Mouse (Mus musculus) intestine, postnatal 0 days (tissue): ENCODE data around the gene Tshz2. TPM values are rescaled to one million over a fixed set of nuclear protein-coding genes. Genes with fewer than 3 reads are reported as not detected.
A peak's percentile ranks its signal among the peaks of the same experiment; 100 is the strongest.

ENCODE experiments used
- ATAC-seq: fragments of 200-750 bp; cut with Nextera tagmentation; 2 replicates; pipeline ENCODE4 v1.8.0; 2017; ENCODE audit warnings: mild to moderate bottlenecking, moderate TSS enrichment, moderate library complexity
- H3K27ac ChIP-seq: fragments of 300-500 bp; sonication (generic); 2 replicates; pipeline ENCODE4 v1.5.1; 2014; ENCODE audit warnings: mild to moderate bottlenecking, low read depth, low read length, moderate library complexity
- H3K27me3 ChIP-seq: fragments of 300-500 bp; sonication (generic); replicated peaks from 2 replicates; pipeline ENCODE4 v1.6.1; 2014; ENCODE audit warnings: low read length, mixed read lengths; ENCODE audit not compliant: control insufficient read depth, insufficient read depth
- H3K36me3 ChIP-seq: fragments of 300-500 bp; sonication (generic); 2 replicates; pipeline ENCODE4 v1.6.1; 2014; ENCODE audit warnings: mild to moderate bottlenecking, moderate library complexity; ENCODE audit not compliant: control insufficient read depth, insufficient read depth
- H3K4me1 ChIP-seq: fragments of 300-500 bp; sonication (generic); replicated peaks from 2 replicates; pipeline ENCODE4 v1.6.1; 2014; ENCODE audit warnings: antibody characterized with exemption, low read length, mixed read lengths; ENCODE audit not compliant: control insufficient read depth, insufficient read depth
- H3K4me2 ChIP-seq: fragments of 300-500 bp; sonication (generic); replicated peaks from 2 replicates; pipeline ENCODE4 v1.6.1; 2014; ENCODE audit warnings: low read depth, mild to moderate bottlenecking, moderate library complexity
- H3K4me3 ChIP-seq: fragments of 300-500 bp; sonication (generic); 2 replicates; pipeline ENCODE4 v1.5.1; 2014; ENCODE audit warnings: low read depth, low read length
- H3K9ac ChIP-seq: fragments of 300-500 bp; sonication (generic); 2 replicates; pipeline ENCODE4 v1.6.1; 2014; ENCODE audit warnings: mild to moderate bottlenecking, low read depth, low read length
- H3K9me3 ChIP-seq: fragments of 300-500 bp; sonication (generic); 2 replicates; pipeline ENCODE4 v1.6.1; 2016; ENCODE audit warnings: mixed run types; ENCODE audit not compliant: control insufficient read depth
- CTCF ChIP-seq: sonication (generic); IDR thresholded peaks from 2 replicates; pipeline ENCODE4 v1.5.1; 2016; ENCODE audit warnings: low read depth, mild to moderate bottlenecking, control low read depth, antibody characterized with exemption, moderate library complexity
- WGBS: fragments of 180-500 bp; shearing (Covaris S2); extraction: QIAGEN DNeasy Blood & Tissue Kit; methylation state at CpG from one replicate; pipeline ENCODE4 v1.1.7; 2014; 5-methylcytosine and 5-hydroxymethylcytosine counted together
- polyA plus RNA-seq: library from polyadenylated mRNA; unstranded; fragments of >200 nt; fragmentation: Nextera tagmentation; extraction: Ambion mirVana; gene quantifications from 2 replicates; pipeline ENCODE4 v1.2.1, GENCODE M21; 2015

Tshz2 gene
- polyA plus RNA-seq, 1 experiment from 2014 or later: 6.3 TPM

GRCm38 (mm10) chr2:169924177-169924810, 291.5 kb downstream of the Tshz2 start:
- Histone ChIP-seq H3K27me3 (no peaks in the 10 kb centered on the region), H3K27ac (no peak overlapping the region), H3K4me1 (no peaks in the 10 kb centered on the region), H3K9me3 (no peaks in the 10 kb centered on the region), H3K36me3 (no peaks in the 10 kb centered on the region), H3K4me3 (no peak overlapping the region), H3K9ac (no peak overlapping the region), H3K4me2 (no peak overlapping the region)
- WGBS: 58% methylated on average over 8 of the region's 8 CpGs
- ATAC-seq: no peak
- no peak for TF ChIP-seq CTCF

DNA sequence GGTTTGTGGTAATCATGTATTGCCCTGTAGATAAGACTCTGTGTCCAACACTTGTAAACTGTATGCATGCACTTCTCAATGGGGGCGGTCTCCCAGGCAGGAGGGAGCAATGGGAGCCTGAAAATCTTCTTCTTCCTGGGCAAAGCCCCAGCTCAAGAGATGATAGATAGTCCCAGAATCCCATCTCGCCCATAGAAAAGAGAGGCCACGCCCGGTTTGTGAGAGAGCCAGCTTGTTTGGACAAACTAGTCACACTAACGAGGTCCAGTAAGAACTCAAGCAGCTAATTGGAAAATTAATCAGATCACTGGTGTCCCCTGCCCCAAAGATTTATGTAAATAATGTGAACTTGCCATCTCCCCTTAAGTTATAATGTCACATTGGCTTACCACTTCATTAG, 292.7 kb downstream of the Tshz2 start:
- Histone ChIP-seq H3K4me2 (no peak overlapping the region), H3K4me1 (no peaks in the 10 kb centered on the region), H3K36me3 (no peaks in the 10 kb centered on the region), H3K4me3 (no peak overlapping the region), H3K9ac (no peak overlapping the region), H3K9me3 (no peaks in the 10 kb centered on the region), H3K27ac (no peak overlapping the region), H3K27me3 (no peaks in the 10 kb centered on the region)
- WGBS: 72% methylated on average over 5 of the region's 5 CpGs
- no peak for TF ChIP-seq CTCF
- no peak for ATAC-seq

GRCm38 (mm10) chr2:169926016-169926415, 293.2 kb downstream of the Tshz2 start:
- H3K4me3 ChIP-seq: no peak overlapping the region
- H3K36me3 ChIP-seq: no peaks in the 10 kb centered on the region
- no peak for TF ChIP-seq CTCF
- H3K9me3 ChIP-seq: no peaks in the 10 kb centered on the region
- H3K4me1 ChIP-seq: no peaks in the 10 kb centered on the region
- H3K9ac ChIP-seq: no peak overlapping the region
- no peaks in the 10 kb centered on the region for H3K27me3 ChIP-seq
- ATAC-seq: no peak
- no peak overlapping the region for H3K4me2 ChIP-seq
- H3K27ac ChIP-seq: no peak overlapping the region
- 80% methylated on average over 11 of the region's 11 CpGs for WGBS

DNA sequence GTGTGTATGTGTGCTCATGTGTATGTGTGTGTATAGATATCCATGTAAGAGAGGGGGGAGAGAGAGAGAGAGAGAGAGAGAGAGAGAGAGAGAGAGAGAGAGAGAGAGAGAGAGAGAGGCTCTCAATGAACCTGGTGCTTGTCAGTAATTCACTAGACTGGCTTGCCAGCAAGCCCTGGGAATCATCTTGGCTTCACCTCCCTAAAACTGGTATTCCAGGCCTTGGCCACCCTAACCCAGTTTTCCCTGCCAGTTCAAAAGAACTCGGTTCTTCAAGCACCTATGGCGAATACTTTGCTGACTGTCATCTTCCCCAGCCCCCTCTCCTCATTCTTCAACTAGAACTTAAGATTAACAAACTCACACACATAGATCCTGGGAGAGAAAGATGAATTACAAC, 294.6 kb downstream of the Tshz2 start:
- H3K27me3 ChIP-seq: no peaks in the 10 kb centered on the region
- no peak overlapping the region for H3K9ac ChIP-seq
- no peak overlapping the region for H3K27ac ChIP-seq
- TF ChIP-seq CTCF: no peak
- 80% methylated on average over 2 of the region's 2 CpGs for WGBS
- H3K4me2 ChIP-seq: no peak overlapping the region
- no peaks in the 10 kb centered on the region for H3K4me1 ChIP-seq
- H3K9me3 ChIP-seq: no peaks in the 10 kb centered on the region
- no peaks in the 10 kb centered on the region for H3K36me3 ChIP-seq
- H3K4me3 ChIP-seq: no peak overlapping the region
- no peak for ATAC-seq

DNA sequence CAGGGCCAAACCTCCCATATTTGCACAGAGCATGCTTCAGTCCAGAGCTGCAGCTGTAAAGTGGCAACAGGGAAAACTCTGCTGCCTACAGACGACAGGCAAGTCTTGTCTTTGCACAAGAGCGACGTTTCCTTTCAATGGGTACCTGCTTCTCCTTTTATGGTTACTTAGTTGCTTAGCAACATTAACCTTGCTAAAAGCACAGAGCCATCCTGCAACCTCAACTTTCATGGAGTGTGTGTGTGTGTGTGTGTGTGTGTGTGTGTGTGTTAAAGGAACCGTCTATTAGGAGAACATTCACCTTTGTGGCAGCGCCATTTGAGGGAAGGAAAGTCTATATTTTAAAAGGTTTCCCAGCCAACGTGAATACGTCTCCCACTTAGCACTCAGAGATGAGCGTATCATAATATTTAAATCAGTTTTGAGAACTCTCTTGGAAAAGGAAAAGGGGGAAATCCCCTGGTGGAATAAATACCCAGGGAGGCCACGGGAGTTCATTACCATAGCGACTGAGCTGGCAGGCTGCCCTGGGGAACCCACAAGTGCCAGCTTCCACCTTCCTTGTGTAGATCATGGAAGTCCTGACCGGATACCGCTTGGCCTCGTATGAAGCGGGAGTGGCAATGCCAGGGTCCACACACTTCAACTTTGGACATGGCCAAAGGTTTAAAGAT, 295.8 kb downstream of the Tshz2 start:
- Histone ChIP-seq H3K9ac (no peak overlapping the region), H3K4me1 (no peaks in the 10 kb centered on the region), H3K9me3 (no peaks in the 10 kb centered on the region), H3K36me3 (no peaks in the 10 kb centered on the region), H3K27me3 (no peaks in the 10 kb centered on the region), H3K4me2 (0 out of 2 replicates have a peak overlapping the region, but pooled peaks have one; percentile 10), H3K27ac (no peak overlapping the region), H3K4me3 (no peak overlapping the region)
- no peak for TF ChIP-seq CTCF
- 29% methylated on average over 14 of the region's 14 CpGs for WGBS
- ATAC-seq: peak; percentile 64

DNA sequence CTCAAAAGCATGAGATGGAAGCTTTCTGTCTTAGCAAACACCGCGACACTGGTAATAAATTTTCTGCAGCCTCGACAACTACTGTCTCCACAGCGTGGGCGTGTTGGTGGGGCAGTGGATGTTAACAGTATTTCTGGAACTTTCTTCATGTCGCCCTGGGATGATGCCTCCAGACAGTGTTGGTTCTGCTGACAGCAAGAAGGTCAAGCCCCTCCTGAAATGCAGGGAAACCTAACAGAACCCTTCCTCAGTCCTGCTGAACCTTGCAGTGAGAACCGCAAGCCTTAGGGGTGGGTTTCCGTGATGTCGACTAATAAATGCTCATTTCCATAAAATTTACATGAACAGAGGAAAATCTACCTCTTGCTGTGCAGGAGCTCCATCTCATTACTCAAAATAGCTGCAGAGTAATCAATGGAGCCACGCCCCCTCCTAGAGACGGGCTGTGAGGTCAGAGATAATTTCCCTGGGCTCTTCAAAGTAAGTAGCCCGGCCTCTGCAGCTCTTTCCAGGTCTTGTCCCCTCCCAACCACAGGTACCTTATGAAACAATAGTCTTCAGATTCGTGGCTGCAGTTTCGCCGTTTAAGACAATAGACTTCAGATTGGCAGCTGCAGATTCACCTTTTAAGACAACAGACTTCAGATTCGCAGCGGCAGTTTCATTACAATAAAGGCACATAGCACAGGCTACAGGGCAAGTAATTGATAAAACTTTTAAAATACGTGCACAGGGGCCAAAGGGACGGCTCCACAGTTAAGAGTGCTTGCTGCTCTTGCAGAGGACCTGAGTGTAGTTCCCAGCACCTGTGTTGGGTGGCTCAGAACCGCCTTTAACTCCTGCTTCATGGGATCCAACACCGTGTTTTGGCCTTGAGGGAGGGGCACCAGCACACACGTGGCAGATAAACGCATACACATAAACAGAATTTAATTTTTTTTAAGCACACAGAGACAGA, 297.0 kb downstream of the Tshz2 start:
- peak; percentile 63 for ATAC-seq
- peak overlapping the region; percentile 14; the same call in 1 of the 2 replicates for H3K4me3 ChIP-seq
- H3K9me3 ChIP-seq: no peaks in the 10 kb centered on the region
- no peak overlapping the region for H3K9ac ChIP-seq
- no peaks in the 10 kb centered on the region for H3K27me3 ChIP-seq
- H3K36me3 ChIP-seq: no peaks in the 10 kb centered on the region
- H3K4me1 ChIP-seq: no peaks in the 10 kb centered on the region
- H3K27ac ChIP-seq: no peak overlapping the region
- no peak for TF ChIP-seq CTCF
- peak overlapping the region; percentile 61 for H3K4me2 ChIP-seq
- WGBS: 42% methylated on average over 23 of the region's 23 CpGs
